Mouse (Mus musculus) heart, adult 2 months (tissue): Measurements from ENCODE around the gene Tsc22d4. TPM values are rescaled to one million over a fixed set of nuclear protein-coding genes. Genes with fewer than 3 reads are reported as not detected.

Source experiments
- DNase-seq, 2 experiments: peaks; one replicate each; pipeline ENCODE4 v3.0.0; 2021
- H3K27ac ChIP-seq: fragments of 200-600 bp; 2 replicates; pipeline ENCODE4 v1.8.1; 2022
- H3K27me3 ChIP-seq: fragments of 200-500 bp; 2 replicates; pipeline ENCODE4 v1.6.1; 2012; ENCODE audit warnings: mild to moderate bottlenecking, low read length, inconsistent platforms, mixed read lengths; ENCODE audit not compliant: control insufficient read depth, insufficient read depth
- H3K36me3 ChIP-seq: fragments of 200-500 bp; 2 replicates; pipeline ENCODE4 v1.6.1; 2012; ENCODE audit warnings: low read length, inconsistent platforms; ENCODE audit not compliant: control insufficient read depth, insufficient read depth
- H3K4me1 ChIP-seq: fragments of 200-500 bp; 2 replicates; pipeline ENCODE4 v1.6.1; 2011; ENCODE audit warnings: low read length; ENCODE audit not compliant: control insufficient read depth, insufficient read depth
- H3K4me3 ChIP-seq: fragments of 200-600 bp; 2 replicates; pipeline ENCODE4 v1.8.1; 2022
- H3K79me2 ChIP-seq: fragments of 200-500 bp; replicated peaks from 2 replicates; pipeline ENCODE4 v1.6.1; 2012; ENCODE audit warnings: mild to moderate bottlenecking, inconsistent platforms, low read length, moderate library complexity, mixed read lengths; ENCODE audit not compliant: control insufficient read depth, insufficient read depth
- H3K9ac ChIP-seq: fragments of 200-500 bp; 2 replicates; pipeline ENCODE4 v1.6.1; 2012; ENCODE audit warnings: low read depth, mild to moderate bottlenecking, control low read depth, inconsistent platforms, low read length, mixed read lengths
- CTCF ChIP-seq: fragments of 200-600 bp; IDR thresholded peaks from 2 replicates; pipeline ENCODE4 v1.8.1; 2022; ENCODE audit warnings: antibody characterized with exemption, mild to moderate bottlenecking, moderate library complexity
- EP300 ChIP-seq: fragments of 200-500 bp; IDR thresholded peaks from 2 replicates; pipeline ENCODE4 v1.6.1; 2011; ENCODE audit warnings: low read depth, low read length, control low read depth; ENCODE audit not compliant: insufficient read depth
- POLR2A ChIP-seq: fragments of 200-500 bp; IDR thresholded peaks from 2 replicates; pipeline ENCODE4 v1.6.1; 2011; ENCODE audit warnings: mild to moderate bottlenecking, low read depth, low read length, control low read depth; ENCODE audit not compliant: insufficient read depth
- WGBS: fragments of 180-500 bp; shearing (Covaris S2); methylation state at CpG from one replicate; pipeline ENCODE4 v1.1.7; 2018; 5-methylcytosine and 5-hydroxymethylcytosine counted together
- intact Hi-C: fragments of 180-260 bp; cut with DNase I; formaldehyde crosslinking; loops from one replicate; pipeline ENCODE4 v1.15.1; 2025
- polyA plus RNA-seq: library from polyadenylated mRNA; depleted of rRNA; stranded (reverse); fragments of >200 nt; gene quantifications from 2 replicates; pipeline ENCODE4 v1.2.3, GENCODE M21; 2012
- total RNA-seq, 2 experiments: library from RNA; stranded (reverse); gene quantifications; 2 replicates each; pipeline ENCODE4 v1.2.3; 2021

Gene Tsc22d4
- total and polyA plus RNA-seq, 3 experiments: 251 to 258 (median 254) TPM

DNA sequence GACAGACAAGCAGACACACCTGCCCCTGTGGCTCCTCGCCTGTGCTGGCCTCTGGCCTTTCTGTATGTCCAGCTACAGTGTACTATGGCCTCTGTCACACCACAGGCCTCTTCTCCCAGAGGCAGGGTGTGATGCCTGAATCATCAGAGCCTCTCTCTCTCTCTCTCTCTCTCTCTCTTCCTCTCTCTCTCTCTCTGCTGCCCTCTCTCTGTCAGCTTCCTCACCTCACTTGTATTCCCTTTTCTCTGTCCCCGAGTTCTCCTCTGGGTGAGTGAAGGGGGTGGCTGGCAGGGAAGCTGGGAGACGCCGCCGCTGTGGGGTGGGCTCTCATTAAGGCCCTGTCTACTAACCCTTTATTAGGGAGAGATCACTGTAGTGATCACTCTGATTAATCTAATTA lies 7.0 kb upstream of the Tsc22d4 start:
- Histone ChIP-seq H3K36me3 (no peaks in the 10 kb centered on the region), H3K4me3 (no peak overlapping the region), H3K79me2 (no peaks in the 10 kb centered on the region), H3K9ac (no peak overlapping the region), H3K27ac (no peak overlapping the region), H3K4me1 (no peaks in the 10 kb centered on the region), H3K27me3 (no peaks in the 10 kb centered on the region)
- TF ChIP-seq CTCF (peak; percentile 36), EP300 (no peak)
- intact Hi-C loops: no loop called here
- no peak for DNase-seq
- 56% methylated on average over 5 of the region's 5 CpGs for WGBS

DNA sequence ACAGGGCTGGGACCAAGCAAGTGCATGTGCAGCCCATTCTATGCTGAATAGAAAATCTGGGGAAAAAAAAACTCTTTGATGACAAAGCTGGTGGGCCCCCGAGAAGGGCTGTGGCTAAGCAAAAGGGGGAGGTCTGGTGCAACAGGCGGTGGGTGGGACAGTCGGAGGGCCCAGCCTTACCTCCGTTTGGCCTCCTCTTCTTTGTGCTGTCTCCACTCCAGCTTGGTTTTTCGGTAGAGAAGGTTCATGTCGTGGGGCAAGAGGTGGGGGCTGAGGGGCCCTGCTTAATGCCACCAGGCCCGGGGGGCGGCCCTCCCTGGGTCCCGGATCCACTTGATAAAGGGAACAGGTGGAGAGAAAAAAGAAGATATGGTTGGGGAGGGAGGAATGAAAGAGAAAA lies 6.1 kb upstream of the Tsc22d4 start:
- Histone ChIP-seq H3K4me3 (no peak overlapping the region), H3K27ac (no peak overlapping the region), H3K79me2 (no peaks in the 10 kb centered on the region), H3K9ac (no peak overlapping the region), H3K27me3 (no peaks in the 10 kb centered on the region), H3K4me1 (no peaks in the 10 kb centered on the region), H3K36me3 (no peaks in the 10 kb centered on the region)
- TF ChIP-seq POLR2A (no peak), CTCF (no peak), EP300 (no peak)
- 89% methylated on average over 9 of the region's 9 CpGs for WGBS
- DNase-seq: no peak
- intact Hi-C loops: no loop called here

DNA sequence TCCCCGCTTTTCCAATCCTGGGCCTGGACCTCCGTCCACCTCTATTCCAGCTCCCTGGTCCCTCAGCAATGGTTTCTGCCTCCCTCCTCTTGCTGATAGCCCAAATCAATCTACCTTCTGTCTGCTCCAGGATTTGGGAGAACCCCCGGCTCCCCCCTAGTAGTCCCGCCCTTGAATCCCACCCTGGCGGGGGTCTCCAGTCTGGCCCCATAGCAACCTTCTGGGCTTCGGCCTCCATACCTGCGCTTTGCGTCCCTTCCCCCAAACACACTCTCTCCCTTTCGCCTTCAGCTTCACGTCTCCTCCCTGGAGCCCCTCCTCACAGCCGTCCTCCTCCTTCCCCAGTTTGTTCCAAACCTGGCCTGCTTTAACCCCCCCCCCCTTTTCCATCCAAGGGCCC lies 5.0 kb upstream of the Tsc22d4 start:
- Histone ChIP-seq H3K4me3 (no peak overlapping the region; the same call in 1 of the 2 replicates), H3K36me3 (no peaks in the 10 kb centered on the region), H3K9ac (no peak overlapping the region), H3K4me1 (peaks cover 1% of the 10 kb centered on the region; the same call in 1 of the 2 replicates), H3K27ac (no peak overlapping the region; the same call in 1 of the 2 replicates), H3K27me3 (no peaks in the 10 kb centered on the region), H3K79me2 (no peaks in the 10 kb centered on the region)
- 62% methylated on average over 11 of the region's 11 CpGs for WGBS
- DNase-seq: no peak
- intact Hi-C loops: loop anchor here (2.0 to 5.0 kb wide), 2 partner anchors 16 to 83 kb away; no protein-coding TSS in a partner anchor
- no peak for TF ChIP-seq EP300
- no peak for TF ChIP-seq POLR2A
- no peak for TF ChIP-seq CTCF

DNA sequence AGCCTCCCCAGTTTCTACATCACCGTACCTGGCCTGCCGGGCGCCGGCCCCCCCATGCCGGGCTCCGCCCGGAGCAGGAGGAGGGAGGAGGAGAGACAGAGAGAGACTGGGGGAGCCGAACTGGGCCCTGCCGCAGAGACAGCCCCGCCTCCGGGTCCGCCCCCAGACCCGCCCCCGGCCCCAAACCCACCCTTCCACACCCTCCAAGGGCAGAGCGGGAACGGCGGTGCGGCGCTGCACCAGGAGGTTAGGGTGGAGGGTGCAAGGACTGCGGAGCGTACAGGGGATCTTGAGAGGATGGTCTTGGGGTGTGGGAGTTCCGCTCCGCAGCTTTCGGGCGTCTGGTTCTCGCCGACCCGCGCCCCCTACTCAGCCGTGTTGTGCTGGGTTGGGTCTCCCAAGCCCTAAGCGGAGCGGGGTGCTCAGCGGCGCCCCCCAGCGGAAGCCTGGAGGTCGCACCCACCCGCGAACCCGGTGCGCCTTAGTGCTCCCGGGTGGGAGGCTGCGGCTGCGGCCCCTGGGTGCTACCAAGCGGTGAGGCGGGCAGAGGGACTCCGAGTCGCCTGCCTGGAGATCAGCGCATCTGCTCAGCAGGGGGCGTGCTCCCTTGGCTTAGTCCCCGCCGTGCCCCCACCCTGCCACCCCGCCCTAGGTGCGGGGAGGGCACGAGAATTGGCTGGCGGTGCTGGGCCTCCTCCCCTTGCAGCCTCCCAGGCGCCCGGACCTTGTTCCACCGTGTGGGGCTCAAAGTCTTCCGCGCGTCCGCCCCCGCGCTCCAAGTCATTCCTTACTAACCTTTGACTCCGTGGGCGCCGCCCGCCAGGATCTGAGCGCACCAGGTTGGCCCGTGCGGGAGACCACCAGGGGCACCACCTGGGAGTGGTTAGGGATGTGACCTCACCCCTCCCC lies 4.3 kb upstream of the Tsc22d4 start, which contains the start of gene Nyap1:
TSS of gene Nyap1 (minus strand) at position 585 of the 909 bp plus-strand sequence.
- Histone ChIP-seq H3K27me3 (no peaks in the 10 kb centered on the region), H3K36me3 (no peaks in the 10 kb centered on the region), H3K4me3 (peak within 1 kb of the TSS; percentile 69), H3K4me1 (peaks cover 1% of the 10 kb centered on the region; the same call in 1 of the 2 replicates), H3K27ac (peak within 1 kb of the TSS; percentile 67), H3K79me2 (no peaks in the 10 kb centered on the region), H3K9ac (peak within 1 kb of the TSS; percentile 70)
- intact Hi-C loops: loop anchor here (1.0 to 5.0 kb wide), 3 partner anchors 16 to 84 kb away; partner anchors contain the start of gene Agfg2
- DNase-seq: peak; percentile 85 to 89
- TF ChIP-seq POLR2A: peak; percentile 54; the same call in 1 of the 2 replicates
- no peak for TF ChIP-seq EP300
- TF ChIP-seq CTCF: peak; percentile 93
- under 1% methylated on average over 60 of the region's 71 CpGs for WGBS

DNA sequence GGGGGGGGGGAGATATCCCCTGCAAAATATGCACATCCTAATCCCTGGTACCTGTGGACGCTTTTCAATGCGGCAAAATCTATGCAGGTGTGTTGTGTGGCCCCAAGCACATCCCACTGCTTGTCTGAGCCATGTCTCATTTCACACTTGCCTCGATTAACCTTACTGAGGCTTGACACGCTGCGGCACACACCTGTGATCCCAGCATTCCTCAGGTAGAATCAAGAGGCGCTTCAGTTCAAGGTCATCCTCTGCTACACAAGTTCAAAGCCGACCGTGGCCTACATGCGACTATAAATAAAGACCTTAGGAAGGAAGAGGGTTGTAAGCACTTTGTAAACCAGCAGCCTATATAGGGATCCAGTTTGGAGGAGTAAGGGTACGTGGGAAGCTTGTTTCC lies 3.5 kb upstream of the Tsc22d4 start:
- Histone ChIP-seq H3K79me2 (no peaks in the 10 kb centered on the region), H3K27me3 (no peaks in the 10 kb centered on the region), H3K4me1 (peaks cover 1% of the 10 kb centered on the region; the same call in 1 of the 2 replicates), H3K27ac (no peak overlapping the region), H3K4me3 (no peak overlapping the region; the same call in 1 of the 2 replicates), H3K36me3 (no peaks in the 10 kb centered on the region), H3K9ac (no peak overlapping the region)
- no peak for DNase-seq
- TF ChIP-seq CTCF (no peak), EP300 (no peak), POLR2A (no peak)
- intact Hi-C loops: loop anchor here (5.0 kb wide), 1 partner anchor 85 kb away; no protein-coding TSS in a partner anchor
- 68% methylated on average over 10 of the region's 10 CpGs for WGBS

DNA sequence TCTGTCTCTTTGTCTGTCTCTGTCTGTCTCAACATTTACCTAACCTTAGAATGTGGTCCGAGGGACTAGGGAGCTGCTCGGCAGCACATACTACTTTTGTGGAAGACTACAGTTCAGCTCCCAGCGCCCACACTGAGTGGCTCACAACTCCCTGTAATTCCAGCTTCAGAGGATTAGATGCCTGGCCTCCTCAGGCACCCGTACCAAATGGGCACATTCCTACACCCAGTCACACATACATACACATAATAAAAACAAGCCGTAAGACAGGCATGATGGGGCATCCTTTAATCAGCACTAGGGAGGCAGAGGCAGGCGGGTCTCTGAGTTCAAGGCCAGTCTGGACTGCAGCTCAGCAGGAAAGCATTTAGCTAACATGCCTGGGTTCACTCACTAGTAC lies 2.7 kb upstream of the Tsc22d4 start:
- DNase-seq: no peak
- H3K36me3 ChIP-seq: no peaks in the 10 kb centered on the region
- H3K27me3 ChIP-seq: no peaks in the 10 kb centered on the region
- over 99% methylated on average over 6 of the region's 6 CpGs for WGBS
- intact Hi-C loops: loop anchor here (5.0 kb wide), 1 partner anchor 86 kb away; no protein-coding TSS in a partner anchor
- peaks cover 1% of the 10 kb centered on the region; the same call in 1 of the 2 replicates for H3K4me1 ChIP-seq
- no peak overlapping the region for H3K27ac ChIP-seq
- H3K79me2 ChIP-seq: no peaks in the 10 kb centered on the region
- no peak for TF ChIP-seq EP300
- no peak for TF ChIP-seq POLR2A
- TF ChIP-seq CTCF: no peak
- H3K9ac ChIP-seq: no peak overlapping the region
- no peak overlapping the region for H3K4me3 ChIP-seq
